Mouse (Mus musculus) lung, postnatal 25 days (tissue): Measurements from ENCODE around the gene Frmd5.
A peak's percentile ranks its signal among the peaks of the same experiment; 100 is the strongest.
"Not testable (repeated sequence)": the region's sequence is repeated elsewhere in the genome, so short reads cannot be mapped to it uniquely, and the experiment has no call there.

Source experiments
- DNase-seq: peaks from one replicate; pipeline ENCODE4 v3.0.0; 2022; ENCODE audit warnings: low spot score

The Frmd5 gene

DNA sequence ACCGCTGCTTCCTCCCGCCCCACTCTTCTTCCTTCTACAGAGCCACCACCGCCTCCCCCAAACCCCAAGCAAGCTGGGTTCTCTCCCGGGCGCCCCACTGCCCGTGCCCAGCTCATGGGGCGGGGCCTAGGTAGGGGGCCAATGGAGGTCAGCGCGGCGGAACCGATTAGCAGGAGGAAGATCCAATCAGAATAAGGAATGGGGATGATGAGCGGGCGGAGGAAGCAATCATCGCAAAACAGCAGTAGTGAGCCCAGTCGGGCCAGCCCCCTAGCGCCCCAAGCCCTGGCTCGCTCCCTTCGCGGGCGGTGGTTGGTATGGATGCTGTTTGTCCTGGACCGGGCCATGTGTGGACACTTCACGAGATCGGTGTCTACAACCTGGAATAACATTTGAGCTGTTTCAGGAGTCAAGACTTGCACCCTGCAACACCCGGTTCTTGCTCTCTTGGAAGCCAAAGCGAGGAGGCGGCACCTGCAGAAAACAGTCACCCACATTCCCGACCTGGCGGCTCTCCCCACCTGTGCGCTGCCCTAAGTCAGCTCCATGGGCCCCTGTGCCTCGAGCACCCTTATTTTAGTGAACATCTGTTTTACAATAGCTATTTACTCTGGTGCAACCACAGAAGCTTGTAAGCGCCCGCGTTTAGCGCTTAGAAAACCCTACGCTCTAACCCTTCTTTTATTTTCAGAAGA is at the start of gene Frmd5:
Frmd5 (minus strand) TSS at position 129 of the 695 bp plus-strand sequence.
- peak; percentile 94 for DNase-seq

DNA sequence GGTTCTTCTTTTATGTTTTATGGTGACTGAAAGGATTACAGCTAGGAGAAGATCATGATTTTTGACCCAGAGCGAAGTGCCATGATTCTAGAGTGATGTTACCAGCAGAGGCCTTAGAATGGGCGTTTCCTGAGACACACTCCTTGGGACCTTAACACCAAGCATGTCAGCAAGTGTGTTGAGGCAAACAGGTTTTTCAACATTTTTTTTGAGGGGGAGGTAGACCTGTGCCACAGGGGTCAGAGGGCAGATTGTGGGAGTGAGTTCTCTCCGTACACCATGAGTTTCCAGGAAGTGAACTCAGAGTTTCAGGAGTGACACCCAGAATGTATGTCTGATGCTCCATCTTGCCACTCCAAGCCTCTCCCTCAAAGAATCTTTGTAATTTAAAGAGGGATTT is 47.1 kb upstream of the Frmd5 start:
- no peak for DNase-seq

GRCm38 (mm10) chr2:121852045-121852444 is 45.2 kb upstream of the Frmd5 start:
- DNase-seq: peak; percentile 51

DNA sequence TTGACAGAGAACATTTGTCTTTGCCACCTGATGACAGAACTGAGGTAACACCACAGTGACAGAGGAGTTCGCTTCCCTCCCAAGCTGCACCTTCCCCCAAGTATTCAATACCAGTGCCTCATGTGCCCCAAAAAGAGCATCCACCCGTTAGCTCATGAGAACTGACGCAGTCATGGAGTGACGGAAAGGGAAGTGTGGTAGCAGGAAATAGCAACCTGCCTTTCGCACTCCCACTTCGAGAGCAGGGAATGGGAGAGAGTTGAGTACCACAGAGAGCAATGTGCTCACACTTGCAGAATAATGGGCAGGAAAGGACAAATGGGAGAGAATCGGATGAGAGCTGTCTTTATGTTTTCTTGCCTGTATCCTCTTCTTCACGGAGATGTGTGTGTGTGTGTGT is 39.2 kb upstream of the Frmd5 start:
- DNase-seq: no peak

GRCm38 (mm10) chr2:121842249-121842648 is 35.4 kb upstream of the Frmd5 start:
- DNase-seq: no peak

DNA sequence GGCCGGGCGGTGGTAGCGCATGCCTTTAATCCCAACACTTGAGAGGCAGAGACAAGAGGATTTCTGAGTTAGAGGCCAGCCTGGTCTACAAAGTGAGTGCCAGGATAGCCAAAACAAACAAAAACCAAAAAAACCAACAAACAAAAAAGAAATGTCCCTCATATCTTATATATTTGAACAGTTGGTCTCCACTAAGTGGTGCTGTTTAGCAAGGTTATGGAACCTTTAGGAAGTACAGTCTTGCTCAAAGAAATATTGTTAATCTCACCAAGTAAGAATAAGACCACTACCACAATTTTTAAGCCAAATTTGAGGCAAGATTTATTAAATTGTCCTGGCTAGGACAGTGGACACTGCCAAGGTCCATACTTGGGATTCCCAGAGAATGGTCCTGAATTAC is 34.6 kb upstream of the Frmd5 start:
- no peak for DNase-seq

DNA sequence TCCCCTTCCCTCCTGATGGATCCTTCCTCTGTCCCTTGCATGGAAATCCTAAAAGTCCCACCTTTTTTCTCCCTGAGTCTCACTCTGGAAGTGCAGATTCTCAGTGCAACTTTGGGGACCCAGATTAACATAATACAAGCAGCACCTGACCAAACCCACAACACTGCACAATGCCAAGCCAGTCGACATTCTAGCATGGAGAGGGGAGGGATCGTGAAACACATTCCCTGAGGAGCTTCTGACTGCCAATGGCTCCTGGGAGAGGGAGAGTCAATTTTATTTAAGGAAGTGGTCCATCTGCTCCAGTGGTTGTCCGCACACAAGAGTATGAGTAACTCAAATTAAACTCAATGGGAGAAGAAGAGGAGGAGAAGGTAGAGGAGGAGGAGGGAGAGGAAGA is 28.0 kb upstream of the Frmd5 start:
- DNase-seq: no peak

DNA sequence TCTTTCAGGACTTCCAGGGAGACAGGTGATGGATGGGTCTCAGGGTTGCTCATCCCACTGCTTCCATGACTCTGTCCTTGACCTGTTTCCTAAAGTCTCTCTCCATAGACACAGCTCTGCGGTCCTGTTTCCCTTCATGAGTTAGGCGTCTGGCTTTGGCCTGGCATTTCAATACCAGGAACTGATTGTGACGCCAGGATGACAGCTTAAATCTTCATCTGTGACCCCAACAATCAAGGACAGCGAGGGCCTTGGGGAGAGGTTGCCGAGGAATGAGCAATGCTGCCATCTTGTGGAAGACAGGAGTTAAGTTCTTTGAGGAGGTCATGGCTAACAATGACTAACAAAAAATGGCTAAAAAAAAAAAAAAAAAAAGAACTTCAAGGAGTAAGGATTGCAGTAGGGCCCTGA is 25.6 kb upstream of the Frmd5 start:
- peak; percentile 62 for DNase-seq

- no peak for DNase-seq
Observed at GRCm38 (mm10) chr2:121828411-121828810, 21.5 kb upstream of the Frmd5 start.

DNA sequence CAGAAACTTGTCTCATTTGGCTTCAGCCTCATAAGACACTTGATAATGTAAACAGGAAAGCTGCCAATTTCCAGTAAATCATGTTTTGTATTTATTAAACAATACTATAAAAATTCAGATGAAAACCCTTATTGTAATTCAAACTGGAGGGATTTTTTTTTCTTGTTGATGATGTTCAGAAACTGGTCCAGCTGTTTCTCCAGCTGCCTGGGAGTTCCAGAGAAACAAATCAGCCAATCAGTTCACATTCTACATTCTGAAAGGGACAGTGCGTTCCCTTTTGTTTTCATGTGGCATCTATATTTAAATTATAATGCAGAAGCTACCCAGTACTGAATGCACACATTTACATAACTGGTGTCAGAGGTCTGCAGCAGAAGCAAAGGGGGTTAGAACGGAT is 19.3 kb upstream of the Frmd5 start:
- no peak for DNase-seq

GRCm38 (mm10) chr2:121824653-121825052 is 17.8 kb upstream of the Frmd5 start:
- no peak for DNase-seq

DNA sequence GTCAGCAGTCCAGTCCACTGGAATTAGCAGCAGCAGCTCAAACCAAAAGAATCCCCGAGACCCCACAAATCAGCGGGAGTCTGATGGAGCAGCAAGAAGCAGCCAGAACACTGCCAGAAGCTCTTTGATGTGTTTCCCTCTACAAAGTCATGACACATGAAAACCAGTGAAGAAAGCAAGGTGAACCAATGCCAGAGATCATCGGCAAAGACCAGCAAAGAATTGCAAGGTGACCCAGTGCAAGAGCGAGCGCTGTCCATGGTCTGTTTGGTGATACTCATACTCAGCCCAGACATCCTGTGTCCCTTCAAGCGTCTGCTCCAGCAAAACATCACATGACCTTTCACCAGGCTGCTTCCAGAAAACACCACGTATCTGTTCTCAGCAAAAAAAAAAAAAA is 14.9 kb upstream of the Frmd5 start:
- DNase-seq: no peak

DNA sequence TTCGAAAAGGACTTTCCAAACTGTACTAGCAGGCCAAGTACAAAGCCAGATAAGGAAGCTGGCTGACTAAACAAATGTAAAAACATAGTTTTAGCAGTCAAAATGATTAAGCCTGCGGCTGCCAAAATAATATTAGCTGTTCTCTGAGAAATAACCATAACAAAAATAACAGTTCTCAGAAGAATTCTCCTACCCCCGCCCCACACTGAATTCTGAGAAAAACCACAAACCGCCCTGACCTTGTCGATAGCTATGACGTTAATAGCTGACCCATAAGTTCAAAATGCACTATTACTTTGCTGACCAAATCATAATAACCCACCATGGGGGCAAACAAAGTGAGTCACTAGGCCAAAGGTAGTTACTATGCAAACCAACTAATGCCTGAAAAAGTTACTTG is 4.0 kb upstream of the Frmd5 start:
- DNase-seq: not testable (repeated sequence)

DNA sequence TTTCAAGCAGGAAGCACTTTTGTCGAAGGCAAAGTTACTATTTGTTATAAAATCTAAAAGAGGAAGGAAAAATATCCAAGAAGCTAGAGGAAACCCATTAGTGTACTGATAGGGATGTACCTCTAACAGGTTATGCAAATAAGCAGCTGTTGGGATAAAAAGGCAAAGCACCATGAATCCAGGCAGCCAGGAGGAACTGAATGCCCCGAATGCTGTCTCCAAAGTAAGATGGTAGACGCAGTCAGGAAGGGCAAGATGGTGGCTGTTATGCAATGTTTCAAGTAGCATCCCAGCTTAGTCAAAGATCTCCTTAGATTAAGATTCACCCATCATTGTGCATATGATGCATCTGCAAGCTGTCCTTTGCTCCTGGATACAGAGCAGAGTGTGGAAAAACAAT is 2.2 kb upstream of the Frmd5 start:
- no peak for DNase-seq

GRCm38 (mm10) chr2:121806171-121806943 is 530 bp downstream of the Frmd5 start:
- no peak for DNase-seq

DNA sequence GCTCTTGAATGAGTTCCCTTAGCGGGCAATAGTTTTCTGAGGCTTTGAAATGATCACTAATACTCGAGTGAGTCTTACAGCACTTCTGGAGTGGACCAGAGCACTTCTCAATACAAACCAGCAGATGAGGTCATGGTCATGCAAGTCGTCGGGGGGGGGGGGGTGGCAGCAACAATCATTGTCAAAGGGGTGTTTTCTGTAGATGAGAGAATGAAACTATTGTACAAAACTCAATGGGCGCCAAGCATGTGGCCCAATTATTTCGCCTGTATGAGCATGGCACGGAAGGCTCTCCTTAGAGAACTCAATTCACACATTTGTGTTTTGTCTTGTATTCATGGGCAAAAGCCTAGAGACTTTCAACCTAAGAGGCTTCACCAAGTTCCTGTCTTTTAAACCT is 7.8 kb downstream of the Frmd5 start:
- no peak for DNase-seq

- no peak for DNase-seq
Observed at GRCm38 (mm10) chr2:121795995-121796394, 10.9 kb downstream of the Frmd5 start.

DNA sequence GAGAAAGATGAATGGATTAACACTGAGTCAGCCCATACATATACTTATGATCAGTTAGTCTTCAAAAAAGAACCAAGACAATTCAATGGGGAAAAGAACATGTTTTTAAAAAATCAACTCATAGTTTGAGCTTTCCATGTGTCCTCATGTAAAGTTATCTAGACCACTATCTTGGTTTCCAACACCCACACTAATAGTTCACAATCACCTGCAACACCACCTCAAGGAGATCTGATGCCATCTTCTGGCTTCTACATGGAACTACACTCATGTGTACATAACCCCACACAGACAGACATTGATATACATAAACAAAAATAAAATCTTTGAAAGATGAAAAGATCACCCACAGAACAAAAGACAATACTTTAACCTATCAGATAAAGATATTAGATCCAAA is 17.1 kb downstream of the Frmd5 start:
- DNase-seq: no peak

DNA sequence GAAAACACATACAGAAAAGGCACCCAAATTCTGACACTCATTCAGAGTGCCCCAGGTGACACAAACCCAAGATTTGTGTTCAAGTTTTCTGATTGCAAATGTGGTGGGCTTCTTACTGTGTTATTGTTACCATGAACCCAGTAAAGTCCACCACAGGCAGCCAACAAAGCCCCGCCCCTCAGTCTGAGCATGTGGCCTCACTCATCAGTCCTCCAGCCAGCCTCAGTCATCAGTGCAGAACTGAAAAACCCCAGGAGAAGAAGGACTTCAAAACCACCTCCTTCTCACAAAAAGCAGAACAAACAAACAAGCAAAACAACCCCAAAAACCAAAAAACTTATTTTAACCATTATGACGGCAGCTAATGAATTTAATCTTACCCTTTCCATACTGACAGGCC is 18.5 kb downstream of the Frmd5 start:
- no peak for DNase-seq

- no peak for DNase-seq
Observed at GRCm38 (mm10) chr2:121787767-121788166, 19.1 kb downstream of the Frmd5 start.

DNA sequence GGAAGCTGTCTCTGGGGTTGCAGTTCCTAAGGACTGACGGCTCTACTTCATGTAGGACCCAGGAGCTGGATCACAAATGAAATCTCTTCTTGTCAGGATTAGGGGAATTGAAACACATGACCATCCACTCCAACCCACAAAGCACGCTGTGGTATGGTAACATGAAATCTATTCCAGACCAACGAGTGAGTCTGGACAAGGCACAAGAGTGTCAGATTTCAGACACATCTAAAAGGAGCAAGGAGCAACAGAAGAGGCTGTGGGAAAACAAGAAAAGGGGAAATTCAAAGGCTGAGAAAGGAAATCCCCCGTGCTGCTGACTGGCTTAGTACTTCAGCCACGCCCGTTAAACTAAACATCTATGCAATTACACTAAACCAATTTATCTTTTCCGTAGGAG is 19.6 kb downstream of the Frmd5 start:
- no peak for DNase-seq

DNA sequence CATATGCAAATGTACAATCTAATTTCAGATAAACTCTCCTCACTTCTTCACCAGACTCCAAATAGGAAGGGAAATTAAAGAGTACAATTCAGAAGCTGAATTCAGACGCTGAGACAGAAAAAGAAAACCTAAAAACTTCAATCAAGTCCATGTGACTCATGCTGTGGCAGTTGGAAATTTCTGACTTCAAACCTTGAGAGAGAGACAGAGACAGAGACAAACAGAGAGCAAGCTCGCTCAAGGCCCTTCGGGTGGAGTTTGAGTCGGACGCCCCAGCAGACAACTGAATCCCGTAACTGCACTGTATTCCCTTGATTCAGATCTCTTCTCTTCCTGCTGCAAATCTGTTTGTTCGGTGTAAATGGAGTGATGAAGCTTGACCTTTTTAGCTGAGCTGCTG is 30.7 kb downstream of the Frmd5 start:
- no peak for DNase-seq

DNA sequence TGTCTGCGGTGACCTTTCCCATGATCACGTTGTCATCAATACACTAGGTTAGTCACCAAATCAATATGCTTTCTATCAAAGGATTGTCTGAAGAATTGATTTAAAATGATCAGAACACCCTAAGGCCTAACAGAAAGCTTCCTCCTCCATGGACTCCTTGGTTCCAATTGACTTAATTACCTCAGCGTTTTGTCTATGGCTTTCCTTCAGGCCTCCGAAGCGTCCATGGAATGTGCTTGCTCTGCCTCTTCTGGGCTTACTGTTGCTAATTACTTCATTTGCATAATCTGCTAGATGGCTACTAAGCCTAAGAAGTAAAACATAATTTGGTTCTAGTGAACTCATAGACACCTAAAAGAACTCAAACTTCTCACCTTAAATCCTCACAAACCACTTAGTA is 42.0 kb downstream of the Frmd5 start:
- DNase-seq: no peak

- no peak for DNase-seq
Observed at GRCm38 (mm10) chr2:121761861-121762260, 45.0 kb downstream of the Frmd5 start.
